Mouse (Mus musculus): ENCODE data around the gene Ccng2. TPM values are rescaled to one million over a fixed set of nuclear protein-coding genes. Genes with fewer than 3 reads are reported as not detected.

The Ccng2 gene
- polyA plus RNA-seq, 1 experiment = 5.5 TPM

GRCm38 (mm10) chr5:93232838-93233237 is 34.2 kb upstream of the Ccng2 start:
- Histone ChIP-seq H3K27ac (ENCODE audit: control insufficient read depth, insufficient read depth, low read depth, low read length) (no peak overlapping the region), H3K4me3 (ENCODE audit: control insufficient read depth, low read depth, low read length) (no peak overlapping the region), H3K27me3 (ENCODE audit: control insufficient read depth, insufficient read depth, low read length) (no peaks in the 10 kb centered on the region), H3K4me1 (ENCODE audit: control insufficient read depth, insufficient read depth, low read length) (no peaks in the 10 kb centered on the region), H3K36me3 (ENCODE audit: control insufficient read depth, insufficient read depth, low read length) (no peaks in the 10 kb centered on the region)
- TF ChIP-seq POLR2A (IDR thresholded peaks at IDR 0.05; ENCODE audit: control insufficient read depth, low read depth, low read length) = no peak
- TF ChIP-seq CTCF (IDR thresholded peaks at IDR 0.05; ENCODE audit: control insufficient read depth, insufficient read depth, insufficient replicate concordance, low read depth, low read length) = no peak

- H3K27ac ChIP-seq (ENCODE audit: control insufficient read depth, insufficient read depth, low read depth, low read length) = no peak overlapping the region
- H3K36me3 ChIP-seq (ENCODE audit: control insufficient read depth, insufficient read depth, low read length) = no peaks in the 10 kb centered on the region
- H3K4me3 ChIP-seq (ENCODE audit: control insufficient read depth, low read depth, low read length) = no peak overlapping the region; the same call in 1 of the 2 replicates
- no peaks in the 10 kb centered on the region for H3K4me1 ChIP-seq (ENCODE audit: control insufficient read depth, insufficient read depth, low read length)
- no peaks in the 10 kb centered on the region for H3K27me3 ChIP-seq (ENCODE audit: control insufficient read depth, insufficient read depth, low read length)
- TF ChIP-seq POLR2A (IDR thresholded peaks at IDR 0.05; ENCODE audit: control insufficient read depth, low read depth, low read length) = no peak
- no peak for TF ChIP-seq CTCF (IDR thresholded peaks at IDR 0.05; ENCODE audit: control insufficient read depth, insufficient read depth, insufficient replicate concordance, low read depth, low read length)
Measured at GRCm38 (mm10) chr5:93234130-93234529, 32.9 kb upstream of the Ccng2 start.

GRCm38 (mm10) chr5:93234605-93235004 is 32.5 kb upstream of the Ccng2 start:
- no peaks in the 10 kb centered on the region for H3K27me3 ChIP-seq (ENCODE audit: control insufficient read depth, insufficient read depth, low read length)
- no peaks in the 10 kb centered on the region for H3K36me3 ChIP-seq (ENCODE audit: control insufficient read depth, insufficient read depth, low read length)
- no peak overlapping the region for H3K27ac ChIP-seq (ENCODE audit: control insufficient read depth, insufficient read depth, low read depth, low read length)
- no peak overlapping the region; the same call in 1 of the 2 replicates for H3K4me3 ChIP-seq (ENCODE audit: control insufficient read depth, low read depth, low read length)
- no peaks in the 10 kb centered on the region for H3K4me1 ChIP-seq (ENCODE audit: control insufficient read depth, insufficient read depth, low read length)
- TF ChIP-seq CTCF (IDR thresholded peaks at IDR 0.05; ENCODE audit: control insufficient read depth, insufficient read depth, insufficient replicate concordance, low read depth, low read length) (no peak), POLR2A (IDR thresholded peaks at IDR 0.05; ENCODE audit: control insufficient read depth, low read depth, low read length) (no peak)

- no peak overlapping the region for H3K27ac ChIP-seq (ENCODE audit: control insufficient read depth, insufficient read depth, low read depth, low read length)
- H3K4me3 ChIP-seq (ENCODE audit: control insufficient read depth, low read depth, low read length) = no peak overlapping the region
- no peak for TF ChIP-seq CTCF (IDR thresholded peaks at IDR 0.05; ENCODE audit: control insufficient read depth, insufficient read depth, insufficient replicate concordance, low read depth, low read length)
- TF ChIP-seq POLR2A (IDR thresholded peaks at IDR 0.05; ENCODE audit: control insufficient read depth, low read depth, low read length) = no peak
- H3K27me3 ChIP-seq (ENCODE audit: control insufficient read depth, insufficient read depth, low read length) = no peaks in the 10 kb centered on the region
- no peaks in the 10 kb centered on the region for H3K4me1 ChIP-seq (ENCODE audit: control insufficient read depth, insufficient read depth, low read length)
- no peaks in the 10 kb centered on the region for H3K36me3 ChIP-seq (ENCODE audit: control insufficient read depth, insufficient read depth, low read length)
Measured at GRCm38 (mm10) chr5:93235888-93236287, 31.2 kb upstream of the Ccng2 start.

- no peaks in the 10 kb centered on the region for H3K27me3 ChIP-seq (ENCODE audit: control insufficient read depth, insufficient read depth, low read length)
- no peak overlapping the region for H3K4me3 ChIP-seq (ENCODE audit: control insufficient read depth, low read depth, low read length)
- TF ChIP-seq POLR2A (IDR thresholded peaks at IDR 0.05; ENCODE audit: control insufficient read depth, low read depth, low read length) = no peak
- TF ChIP-seq CTCF (IDR thresholded peaks at IDR 0.05; ENCODE audit: control insufficient read depth, insufficient read depth, insufficient replicate concordance, low read depth, low read length) = no peak
- H3K27ac ChIP-seq (ENCODE audit: control insufficient read depth, insufficient read depth, low read depth, low read length) = no peak overlapping the region
- H3K36me3 ChIP-seq (ENCODE audit: control insufficient read depth, insufficient read depth, low read length) = no peaks in the 10 kb centered on the region
- H3K4me1 ChIP-seq (ENCODE audit: control insufficient read depth, insufficient read depth, low read length) = no peaks in the 10 kb centered on the region
Measured at GRCm38 (mm10) chr5:93236541-93236940, 30.5 kb upstream of the Ccng2 start.

- no peaks in the 10 kb centered on the region for H3K36me3 ChIP-seq (ENCODE audit: control insufficient read depth, insufficient read depth, low read length)
- H3K4me1 ChIP-seq (ENCODE audit: control insufficient read depth, insufficient read depth, low read length) = no peaks in the 10 kb centered on the region
- no peak overlapping the region for H3K4me3 ChIP-seq (ENCODE audit: control insufficient read depth, low read depth, low read length)
- H3K27me3 ChIP-seq (ENCODE audit: control insufficient read depth, insufficient read depth, low read length) = no peaks in the 10 kb centered on the region
- no peak for TF ChIP-seq POLR2A (IDR thresholded peaks at IDR 0.05; ENCODE audit: control insufficient read depth, low read depth, low read length)
- no peak for TF ChIP-seq CTCF (IDR thresholded peaks at IDR 0.05; ENCODE audit: control insufficient read depth, insufficient read depth, insufficient replicate concordance, low read depth, low read length)
- no peak overlapping the region for H3K27ac ChIP-seq (ENCODE audit: control insufficient read depth, insufficient read depth, low read depth, low read length)
Measured at GRCm38 (mm10) chr5:93239590-93240544, 27.2 kb upstream of the Ccng2 start.

- H3K4me1 ChIP-seq (ENCODE audit: control insufficient read depth, insufficient read depth, low read length) = no peaks in the 10 kb centered on the region
- no peaks in the 10 kb centered on the region for H3K36me3 ChIP-seq (ENCODE audit: control insufficient read depth, insufficient read depth, low read length)
- H3K4me3 ChIP-seq (ENCODE audit: control insufficient read depth, low read depth, low read length) = no peak overlapping the region
- H3K27ac ChIP-seq (ENCODE audit: control insufficient read depth, insufficient read depth, low read depth, low read length) = no peak overlapping the region
- TF ChIP-seq CTCF (IDR thresholded peaks at IDR 0.05; ENCODE audit: control insufficient read depth, insufficient read depth, insufficient replicate concordance, low read depth, low read length) (no peak), POLR2A (IDR thresholded peaks at IDR 0.05; ENCODE audit: control insufficient read depth, low read depth, low read length) (no peak)
- no peaks in the 10 kb centered on the region for H3K27me3 ChIP-seq (ENCODE audit: control insufficient read depth, insufficient read depth, low read length)
Measured at GRCm38 (mm10) chr5:93245280-93245679, 21.8 kb upstream of the Ccng2 start.
